Mouse (Mus musculus) urinary bladder, postnatal 10 days (tissue): ENCODE measurements around the gene Pla2g1b.
"Not testable (repeated sequence)": the region's sequence is repeated elsewhere in the genome, so short reads cannot be mapped to it uniquely, and the experiment has no call there.

Experiments
- DNase-seq: peaks from one replicate; pipeline ENCODE4 v3.0.0; 2022; ENCODE audit warnings: low spot score

The Pla2g1b gene

GRCm38 (mm10) chr5:115484996-115485395, 18.9 kb downstream of the Pla2g1b start:
- no peak for DNase-seq

- no peak for DNase-seq
Measured at GRCm38 (mm10) chr5:115485489-115486205, 19.6 kb downstream of the Pla2g1b start.

GRCm38 (mm10) chr5:115486726-115487125, 20.7 kb downstream of the Pla2g1b start:
- no peak for DNase-seq

DNA sequence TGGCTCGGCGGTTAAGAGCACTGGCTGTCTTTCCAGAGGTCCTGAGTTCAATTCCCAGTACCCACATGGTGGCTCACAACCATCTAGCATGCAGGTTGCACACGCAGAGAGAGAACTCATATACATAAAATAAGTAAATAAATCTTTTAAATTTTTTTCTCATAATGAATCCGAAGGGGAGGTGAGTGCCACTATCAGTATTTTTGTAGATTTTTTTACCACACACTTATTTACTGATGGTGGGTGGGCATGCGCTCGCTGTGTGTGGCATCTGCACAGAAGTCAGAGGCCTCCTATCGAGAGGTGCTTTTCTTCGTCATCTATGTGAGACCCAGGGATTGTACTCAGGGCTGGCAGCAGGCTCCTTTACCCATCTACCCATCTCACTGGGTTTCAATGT, 21.3 kb downstream of the Pla2g1b start:
- DNase-seq: no peak

- no peak for DNase-seq
Measured at GRCm38 (mm10) chr5:115487942-115488580, 22.0 kb downstream of the Pla2g1b start.

DNA sequence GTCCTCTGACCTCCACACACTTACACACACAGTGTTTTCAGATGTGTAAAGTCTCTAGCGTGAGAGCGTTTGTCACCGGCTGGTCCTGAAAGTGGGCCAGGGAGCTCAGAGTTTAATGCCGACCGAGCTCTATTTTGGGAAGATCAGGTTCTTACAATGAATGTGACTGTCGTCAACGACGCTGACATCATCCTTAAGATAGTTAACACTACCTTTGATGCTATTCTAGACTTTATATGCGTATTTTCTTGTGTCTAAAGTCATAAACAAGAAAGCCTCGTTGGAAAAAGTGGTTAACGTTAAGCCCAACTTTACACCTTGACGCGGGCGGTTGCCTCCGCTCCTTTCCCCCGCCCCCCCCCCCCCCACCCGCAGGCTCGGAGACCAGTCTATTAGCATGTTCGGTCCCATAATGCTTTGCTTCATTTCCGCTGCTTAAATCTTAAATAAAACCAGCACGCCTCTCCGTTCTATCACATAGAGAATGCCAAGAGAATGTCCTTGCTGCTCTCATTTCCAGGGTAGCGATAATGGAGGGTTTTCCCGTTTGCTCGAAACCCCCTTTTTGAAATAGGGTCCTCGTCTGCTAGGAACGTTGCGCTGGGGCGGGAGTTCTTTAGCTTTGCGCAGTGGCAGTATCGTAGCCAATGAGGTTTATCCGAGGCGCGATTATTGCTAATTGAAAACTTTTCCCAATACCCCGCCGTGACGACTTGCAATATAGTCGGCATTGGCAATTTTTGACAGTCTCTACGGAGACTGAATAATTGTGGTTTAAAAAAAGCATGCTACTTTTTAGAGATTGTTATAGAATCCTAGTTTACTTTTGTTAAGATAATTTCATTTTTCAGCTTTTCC, 23.0 kb downstream of the Pla2g1b start:
- DNase-seq: no peak

DNA sequence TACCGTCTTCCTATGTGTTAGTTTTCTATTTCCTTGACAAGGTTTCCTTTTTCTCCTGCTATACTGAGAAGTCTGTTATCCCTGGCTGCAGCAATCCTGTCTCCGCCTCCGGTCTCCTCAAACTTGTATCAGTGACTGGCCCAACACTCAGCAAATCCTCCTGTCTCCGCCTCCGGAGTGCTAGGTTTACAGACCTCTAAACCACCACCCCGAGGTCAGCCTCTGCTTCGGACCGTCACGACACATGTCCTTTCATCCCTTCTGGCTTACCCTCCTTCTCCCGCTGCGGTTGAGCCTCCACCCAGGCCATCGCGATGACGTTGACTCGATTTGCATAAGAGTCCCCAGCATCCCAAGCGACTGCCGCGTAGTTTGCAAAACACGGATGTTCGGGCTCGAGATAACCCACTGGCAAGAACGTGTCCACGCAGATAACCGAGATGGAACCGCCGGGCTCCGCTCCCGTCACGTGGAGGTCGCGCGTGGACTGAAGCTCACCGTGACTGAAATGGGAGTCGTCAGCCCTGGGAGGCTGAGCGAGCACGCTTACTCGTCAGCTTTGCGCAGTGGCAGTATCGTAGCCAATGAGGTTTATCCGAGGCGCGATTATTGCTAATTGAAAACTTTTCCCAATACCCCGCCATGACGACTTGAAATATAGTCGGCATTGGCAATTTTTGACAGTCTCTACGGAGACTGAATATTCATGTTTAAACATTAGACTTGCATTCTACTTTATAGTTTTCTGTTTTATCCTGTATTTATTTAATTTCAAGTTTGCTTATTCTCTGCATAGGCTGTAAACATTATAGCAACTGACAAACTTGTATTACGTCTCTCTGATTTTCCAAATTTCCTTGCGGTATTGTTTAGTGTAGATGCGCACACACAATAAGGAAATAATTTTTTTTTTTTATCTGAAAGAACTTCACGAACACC, 23.9 kb downstream of the Pla2g1b start:
- no peak for DNase-seq

DNA sequence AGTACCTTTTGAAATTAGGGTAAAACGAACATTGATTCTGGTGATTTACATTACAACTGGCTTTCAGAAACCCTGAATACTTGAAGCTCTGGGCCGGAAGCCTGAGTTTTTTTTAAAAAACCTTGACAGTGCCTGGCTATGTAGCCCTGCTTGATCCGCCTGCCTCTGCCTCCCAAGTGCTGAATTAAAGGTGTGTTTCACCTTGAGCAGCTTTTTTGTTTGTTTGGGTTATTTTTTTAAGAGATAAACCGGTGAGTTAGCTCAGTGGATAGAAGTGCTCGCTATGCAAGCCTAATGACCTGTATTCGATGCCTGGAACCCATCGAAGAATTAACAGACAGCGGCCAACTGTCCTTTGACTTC, 24.6 kb downstream of the Pla2g1b start:
- DNase-seq: no peak

DNA sequence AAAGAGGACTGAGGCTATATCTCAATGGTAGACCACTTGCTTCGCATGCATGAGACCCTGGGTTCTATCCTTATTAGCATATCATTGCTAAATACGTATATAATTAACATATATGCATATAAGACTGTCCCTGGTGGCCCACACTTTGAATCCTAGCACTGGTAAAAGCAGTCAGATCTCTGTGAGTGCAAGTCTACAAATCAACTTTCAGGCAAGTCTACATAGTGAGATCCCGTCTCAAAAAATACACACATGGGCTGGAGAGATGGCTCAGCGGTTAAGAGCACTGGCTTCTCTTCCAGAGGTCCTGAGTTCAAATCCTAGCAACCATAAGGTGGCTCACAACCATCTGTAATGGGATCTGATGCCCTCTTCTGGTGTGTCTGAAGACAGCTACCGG, 25.0 kb downstream of the Pla2g1b start:
- no peak for DNase-seq

- DNase-seq: no peak
Measured at GRCm38 (mm10) chr5:115491771-115492322, 25.8 kb downstream of the Pla2g1b start.

- no peak for DNase-seq
Measured at GRCm38 (mm10) chr5:115492711-115493335, 26.8 kb downstream of the Pla2g1b start.

GRCm38 (mm10) chr5:115493441-115493840, 27.4 kb downstream of the Pla2g1b start:
- DNase-seq: no peak

- not testable (repeated sequence) for DNase-seq
Measured at GRCm38 (mm10) chr5:115495618-115496017, 29.6 kb downstream of the Pla2g1b start.

- DNase-seq: no peak
Measured at GRCm38 (mm10) chr5:115497033-115497432, 31.0 kb downstream of the Pla2g1b start.

DNA sequence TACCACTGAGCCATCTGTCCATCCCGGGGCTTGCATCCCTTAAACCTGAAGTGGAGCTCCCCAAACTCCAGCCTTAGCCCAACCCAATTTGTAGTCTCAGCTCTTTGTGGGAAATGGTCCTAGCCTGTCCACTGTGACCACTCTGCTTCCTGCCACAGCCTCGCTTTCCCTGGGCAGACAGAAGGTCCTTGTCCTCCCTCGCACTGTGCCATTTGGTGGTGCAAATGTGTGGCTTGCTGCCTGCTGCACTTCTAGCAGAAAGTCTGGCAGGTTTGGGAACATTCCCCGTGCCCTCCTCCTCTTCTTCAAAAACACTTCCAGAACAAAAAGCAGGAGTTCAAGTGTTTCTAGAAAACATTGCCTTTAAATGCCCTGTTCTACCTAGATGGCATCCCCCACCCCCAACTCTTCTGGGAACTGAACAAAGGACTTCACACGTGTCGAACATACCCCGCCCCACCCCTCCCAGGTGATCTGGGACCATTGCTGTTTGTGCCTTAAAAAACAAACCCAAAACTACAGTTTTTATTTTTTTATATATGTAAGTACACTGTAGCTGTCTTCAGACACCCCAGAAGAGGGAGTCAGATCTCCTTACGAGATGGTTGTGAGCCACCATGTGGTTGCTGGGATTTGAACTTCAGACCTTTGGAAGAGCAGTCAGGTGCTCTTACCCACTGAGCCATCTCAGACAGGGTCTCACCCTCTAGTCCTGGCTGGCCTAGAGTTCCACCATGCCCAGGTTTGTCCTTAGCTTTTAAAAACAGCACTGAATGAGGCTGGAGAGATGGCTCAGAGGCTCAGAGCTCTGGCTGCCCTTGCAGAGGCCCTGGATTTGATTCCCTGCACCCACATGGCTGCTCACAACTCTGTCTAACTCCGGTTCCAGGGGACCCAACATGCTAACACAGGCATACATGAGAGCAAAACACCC, 32.5 kb downstream of the Pla2g1b start:
- DNase-seq: no peak

DNA sequence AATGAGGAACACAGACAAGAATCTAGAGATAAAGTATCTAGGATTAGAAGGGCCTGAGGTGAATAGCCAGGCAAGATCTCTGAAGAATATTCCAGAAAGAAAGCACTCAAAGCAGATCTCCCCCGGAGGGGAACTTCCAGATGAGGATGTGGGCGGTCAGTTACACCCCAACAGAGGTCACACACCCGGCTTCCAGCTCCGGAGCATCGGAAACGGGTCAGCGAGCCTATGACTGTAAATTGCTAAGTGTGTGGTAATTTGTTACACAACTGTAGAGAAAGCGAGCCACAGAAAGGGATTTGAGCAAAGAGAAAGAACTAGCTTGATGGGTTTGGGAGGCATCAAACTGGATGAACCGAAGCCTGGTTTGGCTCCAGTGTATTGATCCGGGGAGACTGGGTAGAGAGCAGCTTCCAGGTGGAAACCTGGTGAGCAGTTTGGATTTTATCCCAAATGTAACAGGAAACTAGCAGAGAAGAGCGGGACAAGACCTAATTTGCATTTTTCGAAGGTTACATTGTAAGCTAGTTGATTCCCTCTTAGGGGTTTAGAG, 34.4 kb downstream of the Pla2g1b start:
- DNase-seq: no peak

DNA sequence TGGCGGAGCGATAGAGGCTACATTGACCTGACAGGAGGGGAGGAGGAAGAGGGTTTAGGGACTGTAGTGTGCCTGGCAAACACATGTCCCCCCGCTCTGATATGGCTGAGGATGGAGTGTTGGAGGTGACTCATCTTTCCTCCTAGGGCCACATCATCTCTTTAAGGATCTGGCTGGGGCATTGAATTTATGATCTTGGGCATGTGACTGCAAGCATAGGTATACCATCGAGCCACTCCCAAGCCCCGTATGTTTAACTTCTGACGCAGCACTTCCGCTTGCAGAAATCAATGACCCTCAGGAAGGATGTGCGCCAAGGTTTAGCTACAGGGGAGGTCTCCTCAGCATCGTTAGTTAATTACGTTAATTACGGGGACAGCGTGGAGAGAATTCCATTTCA, 37.0 kb downstream of the Pla2g1b start:
- DNase-seq: no peak

DNA sequence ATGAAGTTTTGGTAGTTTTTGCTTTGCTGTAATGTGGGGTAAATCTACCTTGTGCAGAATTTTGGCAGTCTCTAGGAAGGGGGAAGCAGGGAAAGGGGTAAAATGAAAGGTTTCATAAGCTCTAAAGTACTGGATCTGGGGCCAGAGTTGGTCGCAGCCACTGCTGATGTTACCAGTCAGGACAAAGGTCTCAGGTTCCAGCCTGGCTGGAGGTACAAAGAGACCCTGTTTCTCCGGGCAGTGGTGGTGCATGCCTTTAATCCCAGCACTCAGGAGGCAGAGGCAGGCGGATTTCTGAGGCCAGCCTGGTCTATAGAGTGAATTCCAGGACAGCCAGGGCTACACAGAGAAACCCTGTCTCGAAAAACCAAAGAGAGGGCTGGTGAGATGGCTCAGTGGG, 39.6 kb downstream of the Pla2g1b start:
- DNase-seq: not testable (repeated sequence)

DNA sequence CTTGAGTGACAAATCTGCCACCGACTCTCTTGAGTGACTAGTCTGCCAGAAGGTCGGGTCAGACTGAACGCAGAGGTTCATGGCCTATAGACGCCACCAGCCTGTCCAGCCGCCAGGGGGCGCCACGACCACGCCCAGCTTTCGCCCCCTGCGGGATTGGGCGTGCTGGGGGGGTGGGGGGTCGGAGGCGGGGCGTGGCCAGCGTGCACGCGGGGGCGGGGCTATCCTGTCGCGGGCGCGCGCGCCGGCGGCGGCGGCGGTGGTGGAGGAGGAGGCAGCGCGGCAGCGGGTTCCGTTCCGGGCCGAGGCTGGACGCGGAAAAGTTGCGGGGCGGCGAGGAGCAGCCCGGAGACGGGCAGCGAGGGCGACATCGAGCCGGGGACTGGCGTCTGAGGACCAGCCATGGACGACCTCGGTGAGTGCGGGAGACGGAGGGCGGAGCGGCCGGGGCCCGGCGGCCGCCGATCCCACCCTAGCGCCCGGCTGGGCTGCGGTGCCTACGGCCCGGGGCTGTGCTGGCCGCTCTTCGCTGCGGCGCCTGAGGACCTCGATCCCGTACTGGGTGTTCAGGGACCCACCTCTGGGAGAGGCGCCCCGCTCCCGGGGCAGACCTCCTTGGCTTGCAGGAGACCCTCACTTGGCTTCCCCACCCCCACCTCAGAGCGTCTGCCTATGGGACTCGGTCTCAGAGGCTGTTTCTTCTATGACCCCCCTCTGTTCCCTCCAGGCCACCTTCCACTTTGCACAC, 40.6 kb downstream of the Pla2g1b start, which contains the start of gene Pxn:
Pxn (plus strand) TSS at position 223 of the 748 bp plus-strand sequence.
- DNase-seq: peak; percentile 86
